Mouse (Mus musculus): ENCODE data around the gene Hdac1. TPM values are rescaled to one million over a fixed set of nuclear protein-coding genes. Genes with fewer than 3 reads are reported as not detected.

Gene Hdac1
- total and polyA plus RNA-seq, 2 experiments from 2014 or later: 30.8 to 50.7 TPM

DNA sequence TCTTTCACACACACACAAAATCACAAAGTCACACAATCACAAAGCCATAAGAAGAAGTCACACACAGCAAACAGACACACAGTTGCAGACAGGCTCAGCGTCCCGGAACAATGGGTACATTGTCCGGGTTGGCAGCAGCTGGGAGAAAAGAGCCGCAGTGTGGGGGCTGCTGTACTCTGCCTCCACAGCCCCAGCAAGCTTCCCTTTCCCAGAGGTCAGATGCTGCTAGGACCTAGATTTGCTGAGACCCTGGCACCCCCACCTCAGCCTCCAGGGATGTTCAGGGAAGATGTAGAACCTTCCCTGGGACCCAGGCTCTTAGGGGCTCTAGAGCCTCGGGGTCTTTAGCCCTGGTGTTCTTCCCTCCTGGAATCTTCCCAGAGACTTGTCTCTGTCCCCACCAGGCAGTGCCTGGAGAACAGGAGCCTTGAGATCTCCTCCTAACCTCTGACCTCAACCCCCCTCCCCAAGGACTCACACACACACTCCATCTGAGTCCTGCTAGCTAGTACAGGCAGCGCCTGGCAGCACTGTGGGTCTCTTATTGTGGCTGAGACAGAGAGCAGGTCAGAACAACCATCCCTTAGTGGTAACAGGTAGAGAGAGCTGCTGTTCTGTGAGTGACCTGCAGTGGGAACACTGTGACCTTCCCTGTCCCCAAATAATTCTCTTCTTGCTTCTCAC, 31.0 kb downstream of the Hdac1 start:
- Histone ChIP-seq H3K4me3 (ENCODE audit: low read depth, low read length) (no peak overlapping the region), H3K9me3 (ENCODE audit: low read length) (no peaks in the 10 kb centered on the region), H3K36me3 (ENCODE audit: insufficient read depth) (peaks cover 1% of the 10 kb centered on the region), H3K4me2 (ENCODE audit: low read depth) (no peak overlapping the region), H3K27ac (ENCODE audit: low read depth, low read length) (no peak overlapping the region), H3K4me1 (ENCODE audit: insufficient read depth) (no peaks in the 10 kb centered on the region), H3K9ac (no peak overlapping the region), H3K27me3 (ENCODE audit: insufficient read depth, low read length) (no peaks in the 10 kb centered on the region)
- 21% methylated on average over 6 of the region's 6 CpGs for WGBS
- TF ChIP-seq CTCF (IDR thresholded peaks at IDR 0.05; ENCODE audit: low read depth): no peak
- no peak for DNase-seq
- no peak for ATAC-seq

DNA sequence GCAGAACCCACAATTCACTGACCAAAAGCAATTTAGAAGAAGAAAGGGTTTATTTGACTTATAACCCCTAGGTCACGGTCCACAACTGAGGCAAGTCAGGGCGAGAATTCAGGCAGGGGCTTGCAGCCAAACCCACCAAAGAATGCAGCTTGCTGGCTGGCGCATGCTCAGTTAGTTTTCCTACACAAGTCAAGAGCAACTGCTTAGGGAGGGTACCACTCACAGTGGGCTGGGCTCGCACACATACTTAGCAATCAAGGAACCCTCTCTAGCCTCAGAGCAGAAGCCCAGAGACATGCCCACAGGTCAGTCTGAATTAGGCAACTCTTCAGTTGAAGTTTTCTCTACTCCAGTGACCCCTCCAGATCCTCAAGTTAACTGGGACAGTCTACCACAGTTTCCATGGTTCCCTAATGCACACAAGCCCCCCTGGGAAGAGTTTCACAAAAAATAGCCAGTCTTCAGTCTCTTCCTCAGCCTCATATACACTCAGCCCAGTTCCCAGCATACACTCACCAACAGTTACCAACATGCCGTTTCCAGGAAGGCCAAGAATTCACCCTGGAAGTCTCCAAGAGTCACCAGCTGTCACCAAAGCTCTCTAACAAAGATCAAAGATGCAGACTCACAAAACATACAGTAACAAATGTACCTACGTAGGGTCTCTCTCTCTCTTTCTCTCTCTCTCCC, 31.6 kb downstream of the Hdac1 start:
- Histone ChIP-seq H3K27ac (ENCODE audit: low read depth, low read length) (no peak overlapping the region), H3K36me3 (ENCODE audit: insufficient read depth) (no peaks in the 10 kb centered on the region), H3K4me2 (ENCODE audit: low read depth) (no peak overlapping the region), H3K9ac (no peak overlapping the region), H3K27me3 (ENCODE audit: insufficient read depth, low read length) (no peaks in the 10 kb centered on the region), H3K4me3 (ENCODE audit: low read depth, low read length) (no peak overlapping the region), H3K4me1 (ENCODE audit: insufficient read depth) (no peaks in the 10 kb centered on the region), H3K9me3 (ENCODE audit: low read length) (no peaks in the 10 kb centered on the region)
- no peak for TF ChIP-seq CTCF (IDR thresholded peaks at IDR 0.05; ENCODE audit: low read depth)
- whole genome bisulfite sequencing: 37% methylated on average over 6 of the region's 6 CpGs
- ATAC-seq: no peak
- DNase-seq: no peak

DNA sequence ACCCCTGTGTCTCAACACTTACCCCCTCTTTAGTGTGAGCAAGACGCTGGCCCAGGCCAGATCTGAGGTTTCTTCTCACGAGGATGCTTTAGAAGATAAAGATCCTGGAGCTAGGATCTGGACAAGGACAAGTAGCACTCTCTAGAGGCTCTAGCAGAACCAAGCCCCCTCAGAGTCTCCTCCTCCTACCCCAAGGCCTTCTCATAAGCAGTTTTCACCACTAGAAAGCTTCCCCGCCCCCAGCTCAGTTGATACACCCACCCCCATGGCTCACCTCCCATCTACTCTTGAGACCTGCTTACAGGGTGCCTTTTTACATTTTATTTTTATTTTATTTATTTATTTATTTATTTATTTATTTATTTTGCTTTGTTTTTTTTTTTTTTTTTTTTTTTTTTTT, 32.9 kb downstream of the Hdac1 start:
- DNase-seq: no peak
- Histone ChIP-seq H3K9ac (no peak overlapping the region), H3K27ac (ENCODE audit: low read depth, low read length) (no peak overlapping the region), H3K27me3 (ENCODE audit: insufficient read depth, low read length) (no peaks in the 10 kb centered on the region), H3K4me2 (ENCODE audit: low read depth) (no peak overlapping the region), H3K36me3 (ENCODE audit: insufficient read depth) (no peaks in the 10 kb centered on the region), H3K9me3 (ENCODE audit: low read length) (no peaks in the 10 kb centered on the region), H3K4me3 (ENCODE audit: low read depth, low read length) (no peak overlapping the region), H3K4me1 (ENCODE audit: insufficient read depth) (no peaks in the 10 kb centered on the region)
- no peak for ATAC-seq
- 71% methylated on average over 3 of the region's 3 CpGs for WGBS
- no peak for TF ChIP-seq CTCF (IDR thresholded peaks at IDR 0.05; ENCODE audit: low read depth)

DNA sequence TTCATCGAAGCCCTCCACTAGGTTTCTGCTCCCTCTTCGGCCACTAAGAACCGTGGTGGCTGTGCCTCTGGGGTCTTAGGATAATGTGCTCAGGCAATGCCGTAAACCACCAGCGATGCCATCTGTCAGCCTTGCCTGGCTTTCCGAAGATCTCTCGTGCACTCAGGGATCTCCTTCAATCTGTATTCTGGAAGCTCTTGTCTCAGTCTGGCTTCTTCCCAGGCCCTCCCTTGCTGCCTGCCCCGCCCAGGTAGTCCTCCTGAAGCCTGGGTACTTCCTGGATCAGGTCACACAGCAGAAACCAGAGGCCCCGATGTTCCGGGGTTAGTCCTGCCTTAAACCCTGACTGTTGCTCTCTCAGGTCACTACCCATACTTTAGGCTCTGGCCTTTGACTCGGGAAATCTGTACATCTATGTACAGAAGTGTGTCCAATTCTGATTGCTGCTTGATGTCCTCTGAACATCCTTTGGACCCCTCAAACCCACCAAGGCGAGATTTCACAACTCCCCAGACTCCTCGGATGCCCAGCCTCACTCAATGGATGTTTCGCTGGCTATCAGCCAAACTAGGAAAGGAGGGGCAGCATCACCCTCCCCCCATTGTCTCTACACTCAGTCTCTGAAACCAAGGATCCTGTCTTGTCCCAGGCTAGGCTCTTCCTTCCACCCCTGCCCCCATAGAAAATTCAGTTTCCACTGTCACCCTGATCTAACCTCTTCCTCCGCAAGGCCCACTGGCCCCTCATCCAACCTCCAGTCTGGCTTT, 33.5 kb downstream of the Hdac1 start:
- ATAC-seq (no peak), DNase-seq (no peak)
- WGBS: 57% methylated on average over 15 of the region's 15 CpGs
- Histone ChIP-seq H3K4me3 (ENCODE audit: low read depth, low read length) (no peak overlapping the region), H3K9me3 (ENCODE audit: low read length) (no peaks in the 10 kb centered on the region), H3K27me3 (ENCODE audit: insufficient read depth, low read length) (no peaks in the 10 kb centered on the region), H3K9ac (no peak overlapping the region), H3K27ac (ENCODE audit: low read depth, low read length) (no peak overlapping the region), H3K36me3 (ENCODE audit: insufficient read depth) (no peaks in the 10 kb centered on the region), H3K4me1 (ENCODE audit: insufficient read depth) (no peaks in the 10 kb centered on the region), H3K4me2 (ENCODE audit: low read depth) (no peak overlapping the region)
- no peak for TF ChIP-seq CTCF (IDR thresholded peaks at IDR 0.05; ENCODE audit: low read depth)

DNA sequence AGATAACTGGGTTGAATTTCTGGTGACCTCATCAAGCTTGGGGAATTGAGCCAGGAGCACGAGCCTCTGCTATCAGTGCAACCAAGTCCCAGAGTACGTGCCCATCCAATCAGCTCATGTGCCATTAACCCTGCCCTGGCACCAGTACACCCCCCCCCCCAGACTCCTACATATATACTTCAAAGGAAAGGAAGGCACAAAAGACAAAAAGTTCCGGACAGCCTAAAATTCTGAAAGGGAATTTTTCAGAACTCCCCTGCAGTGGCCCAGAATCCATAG, 34.3 kb downstream of the Hdac1 start:
- ATAC-seq: no peak
- WGBS: 67% methylated on average over 3 of the region's 3 CpGs
- Histone ChIP-seq H3K4me2 (ENCODE audit: low read depth) (no peak overlapping the region), H3K4me1 (ENCODE audit: insufficient read depth) (no peaks in the 10 kb centered on the region), H3K36me3 (ENCODE audit: insufficient read depth) (no peaks in the 10 kb centered on the region), H3K9ac (no peak overlapping the region), H3K27ac (ENCODE audit: low read depth, low read length) (no peak overlapping the region), H3K9me3 (ENCODE audit: low read length) (no peaks in the 10 kb centered on the region), H3K27me3 (ENCODE audit: insufficient read depth, low read length) (no peaks in the 10 kb centered on the region), H3K4me3 (ENCODE audit: low read depth, low read length) (no peak overlapping the region)
- no peak for DNase-seq
- TF ChIP-seq CTCF (IDR thresholded peaks at IDR 0.05; ENCODE audit: low read depth): no peak

DNA sequence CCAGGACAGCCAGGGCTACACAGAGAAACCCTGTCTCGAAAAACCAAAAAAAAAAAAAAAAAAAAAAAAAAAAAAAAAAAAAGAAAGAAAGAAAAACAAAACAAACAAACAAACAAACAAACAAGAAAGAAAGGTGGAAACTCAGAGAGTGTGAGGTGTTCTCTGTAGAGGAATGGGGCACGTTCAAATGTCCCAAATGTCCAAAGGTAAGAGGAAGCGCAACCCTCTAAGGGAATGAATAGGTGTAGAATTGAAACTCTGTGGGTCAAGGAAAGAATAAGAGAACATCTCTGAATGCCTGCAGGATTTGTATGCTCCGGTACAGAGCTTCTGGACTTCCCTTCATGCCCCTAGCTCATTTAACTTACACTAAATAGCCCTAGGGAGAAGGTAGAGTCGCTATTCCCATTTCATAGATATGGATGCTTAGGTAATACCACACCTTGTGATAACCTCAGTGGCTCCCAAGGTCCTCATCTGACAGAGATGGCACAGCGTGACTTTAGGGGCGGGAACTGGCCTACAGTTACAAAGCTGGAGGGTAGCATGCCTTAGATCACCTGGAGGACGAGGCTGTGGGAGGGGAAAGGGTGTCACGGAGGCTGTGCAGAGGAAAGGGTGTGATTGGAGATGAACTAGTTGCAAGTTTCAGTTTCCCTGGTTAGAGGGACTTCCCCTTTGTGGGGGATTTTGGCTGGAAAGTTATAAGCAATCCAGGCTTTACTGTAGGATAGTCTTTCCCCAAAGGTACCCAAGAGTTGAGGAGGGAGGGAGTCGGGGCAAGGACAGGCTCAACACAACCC, 34.9 kb downstream of the Hdac1 start:
- no peak for ATAC-seq
- no peak overlapping the region for H3K4me3 ChIP-seq (ENCODE audit: low read depth, low read length)
- no peaks in the 10 kb centered on the region for H3K36me3 ChIP-seq (ENCODE audit: insufficient read depth)
- DNase-seq: no peak
- no peaks in the 10 kb centered on the region for H3K27me3 ChIP-seq (ENCODE audit: insufficient read depth, low read length)
- no peaks in the 10 kb centered on the region for H3K9me3 ChIP-seq (ENCODE audit: low read length)
- no peak overlapping the region for H3K27ac ChIP-seq (ENCODE audit: low read depth, low read length)
- H3K4me2 ChIP-seq (ENCODE audit: low read depth): no peak overlapping the region
- TF ChIP-seq CTCF (IDR thresholded peaks at IDR 0.05; ENCODE audit: low read depth): no peak
- no peaks in the 10 kb centered on the region for H3K4me1 ChIP-seq (ENCODE audit: insufficient read depth)
- no peak overlapping the region for H3K9ac ChIP-seq
- 68% methylated on average over 9 of the region's 10 CpGs for WGBS

Measured in forebrain, postnatal 0 days (tissue).